Mouse (Mus musculus) CH12.LX (cell line): ENCODE results near the gene Ankrd11. TPM values are rescaled to one million over a fixed set of nuclear protein-coding genes. Genes with fewer than 3 reads are reported as not detected.

Experiments
- DNase-seq: peaks from one replicate; pipeline ENCODE4 v3.0.0-alpha.2; 2013; ENCODE audit errors: extremely low read depth
- H3K27ac ChIP-seq: 2 replicates; pipeline ENCODE4 v1.5.1; 2012; ENCODE audit warnings: low read depth, mild to moderate bottlenecking, control low read depth, moderate library complexity; ENCODE audit not compliant: insufficient read depth
- H3K27me3 ChIP-seq: replicated peaks from 2 replicates; pipeline ENCODE3; 2012; ENCODE audit warnings: inconsistent platforms
- H3K36me3 ChIP-seq, 2 experiments: replicated peaks in 1 of 2; 2 replicates each; pipeline versions ENCODE3 to v1.6.1; 2012; ENCODE audit warnings: inconsistent platforms in 1 of 2, low read length in 1 of 2, mild to moderate bottlenecking in 1 of 2, mixed read lengths in 1 of 2, moderate library complexity in 1 of 2; ENCODE audit not compliant: control insufficient read depth in 1 of 2, insufficient read depth in 1 of 2
- H3K4me1 ChIP-seq, 2 experiments: 2 replicates each; pipeline ENCODE4 v1.6.1; 2012; ENCODE audit warnings: inconsistent platforms in 1 of 2, moderate library complexity in 1 of 2; ENCODE audit not compliant: insufficient read depth in 2 of 2, control insufficient read depth in 1 of 2
- H3K4me2 ChIP-seq: 2 replicates; pipeline ENCODE4 v1.6.1; 2012; ENCODE audit warnings: low read depth, mild to moderate bottlenecking, control low read depth; ENCODE audit not compliant: poor library complexity, insufficient read depth, severe bottlenecking
- H3K4me3 ChIP-seq, 3 experiments: fragments of 150-350 bp in 1 of 3; sonication (generic) in 1 of 3; replicated peaks in 1 of 3; 2 replicates each; pipeline versions ENCODE3 to v1.5.1; 2011 to 2012; ENCODE audit warnings: low read depth in 2 of 3, low read length in 2 of 3, mild to moderate bottlenecking in 2 of 3, moderate library complexity in 2 of 3, control low read depth in 1 of 3, improper control_type of control experiment in 1 of 3, inconsistent platforms in 1 of 3, mixed read lengths in 1 of 3; ENCODE audit not compliant: poor library complexity in 1 of 3
- H3K79me2 ChIP-seq: replicated peaks from 2 replicates; pipeline ENCODE4 v1.6.1; 2012; ENCODE audit warnings: mild to moderate bottlenecking, moderate library complexity; ENCODE audit not compliant: control insufficient read depth, poor library complexity, insufficient read depth, severe bottlenecking; ENCODE audit errors: extremely low read depth
- H3K9ac ChIP-seq: 2 replicates; pipeline ENCODE4 v1.6.1; 2012; ENCODE audit warnings: low read depth, mild to moderate bottlenecking, control low read depth, moderate library complexity; ENCODE audit not compliant: insufficient read depth
- H3K9me3 ChIP-seq: replicated peaks from 2 replicates; pipeline ENCODE3; 2012; ENCODE audit warnings: low read length, inconsistent platforms, mixed read lengths
- BHLHE40 ChIP-seq: IDR thresholded peaks from 2 replicates; pipeline ENCODE4 v1.6.1; 2011; ENCODE audit warnings: mild to moderate bottlenecking, low read depth, low read length, improper control_type of control experiment
- CHD1 ChIP-seq: IDR thresholded peaks from 2 replicates; pipeline ENCODE4 v1.6.1; 2012; ENCODE audit warnings: low read depth, low read length, improper control_type of control experiment, inconsistent platforms
- CHD2 ChIP-seq: IDR thresholded peaks from 2 replicates; pipeline ENCODE4 v1.6.1; 2011; ENCODE audit warnings: low read length, improper control_type of control experiment
- CTCF ChIP-seq, 2 experiments: IDR thresholded peaks in 1 of 2; conservative IDR thresholded peaks in 1 of 2; 2 replicates each; pipeline ENCODE4 v1.5.1; 2011 to 2012; ENCODE audit warnings: low read depth in 2 of 2, low read length in 2 of 2, improper control_type of control experiment in 1 of 2, inconsistent platforms in 1 of 2, mild to moderate bottlenecking in 1 of 2, moderate library complexity in 1 of 2
- E2F4 ChIP-seq: IDR thresholded peaks from 2 replicates; pipeline ENCODE4 v1.6.1; 2011; ENCODE audit warnings: low read depth, low read length, improper control_type of control experiment; ENCODE audit not compliant: insufficient replicate concordance
- ELF1 ChIP-seq: IDR thresholded peaks from 2 replicates; pipeline ENCODE4 v1.6.1; 2014; ENCODE audit warnings: low read depth, mild to moderate bottlenecking, inconsistent platforms, low read length, improper control_type of control experiment
- EP300 ChIP-seq: IDR thresholded peaks from 2 replicates; pipeline ENCODE4 v1.6.1; 2011; ENCODE audit warnings: low read length, improper control_type of control experiment
- ETS1 ChIP-seq: conservative IDR thresholded peaks from 2 replicates; pipeline ENCODE4 v1.6.1; 2012; ENCODE audit warnings: low read depth, mild to moderate bottlenecking, inconsistent platforms, low read length, improper control_type of control experiment, moderate library complexity
- GABPA ChIP-seq: IDR thresholded peaks from 2 replicates; pipeline ENCODE4 v1.6.1; 2012; ENCODE audit warnings: low read depth, low read length, improper control_type of control experiment, inconsistent platforms; ENCODE audit not compliant: insufficient replicate concordance
- HCFC1 ChIP-seq: IDR thresholded peaks from 2 replicates; pipeline ENCODE4 v1.6.1; 2012; ENCODE audit warnings: low read depth, mild to moderate bottlenecking, inconsistent platforms, low read length, improper control_type of control experiment
- IRF4 ChIP-seq: IDR thresholded peaks from 2 replicates; pipeline ENCODE4 v1.6.1; 2014; ENCODE audit warnings: low read depth, mild to moderate bottlenecking, inconsistent platforms, low read length, improper control_type of control experiment
- JUN ChIP-seq: IDR thresholded peaks from 2 replicates; pipeline ENCODE4 v1.6.1; 2011; ENCODE audit warnings: low read depth, mild to moderate bottlenecking, low read length, improper control_type of control experiment, moderate library complexity; ENCODE audit not compliant: insufficient read depth
- JUND ChIP-seq: conservative IDR thresholded peaks from 2 replicates; pipeline ENCODE4 v1.6.1; 2011; ENCODE audit warnings: low read depth, low read length, improper control_type of control experiment
- KAT2A ChIP-seq: IDR thresholded peaks from 2 replicates; pipeline ENCODE4 v1.6.1; 2012; ENCODE audit warnings: low read length, improper control_type of control experiment, inconsistent platforms; ENCODE audit not compliant: insufficient replicate concordance
- MAFK ChIP-seq: IDR thresholded peaks from 2 replicates; pipeline ENCODE4 v1.6.1; 2011; ENCODE audit warnings: low read length, improper control_type of control experiment; ENCODE audit not compliant: insufficient replicate concordance
- MAX ChIP-seq: IDR thresholded peaks from 2 replicates; pipeline ENCODE4 v1.6.1; 2011; ENCODE audit warnings: low read length, improper control_type of control experiment
- MAZ ChIP-seq: IDR thresholded peaks from 2 replicates; pipeline ENCODE4 v1.6.1; 2012; ENCODE audit warnings: low read depth, mild to moderate bottlenecking, inconsistent platforms, low read length, improper control_type of control experiment, moderate library complexity
- MEF2A ChIP-seq: IDR thresholded peaks from 2 replicates; pipeline ENCODE4 v1.6.1; 2014; ENCODE audit warnings: low read depth, mild to moderate bottlenecking, inconsistent platforms, low read length, improper control_type of control experiment, borderline replicate concordance
- MXI1 ChIP-seq: IDR thresholded peaks from 2 replicates; pipeline ENCODE4 v1.6.1; 2011; ENCODE audit warnings: mild to moderate bottlenecking, low read depth, low read length, improper control_type of control experiment
- MYC ChIP-seq: IDR thresholded peaks from 2 replicates; pipeline ENCODE4 v1.6.1; 2011; ENCODE audit warnings: low read depth, mild to moderate bottlenecking, improper control_type of control experiment, low read length
- NELFE ChIP-seq: IDR thresholded peaks from 2 replicates; pipeline ENCODE4 v1.6.1; 2011; ENCODE audit warnings: low read depth, low read length, improper control_type of control experiment
- NRF1 ChIP-seq: IDR thresholded peaks from 2 replicates; pipeline ENCODE4 v1.6.1; 2014; ENCODE audit warnings: low read depth, mild to moderate bottlenecking, inconsistent platforms, low read length, improper control_type of control experiment, moderate library complexity
- PAX5 ChIP-seq: IDR thresholded peaks from 2 replicates; pipeline ENCODE4 v1.6.1; 2012; ENCODE audit warnings: low read length, inconsistent platforms, mixed read lengths
- POLR2A ChIP-seq: IDR thresholded peaks from 2 replicates; pipeline ENCODE4 v1.6.1; 2011; ENCODE audit warnings: low read depth, mild to moderate bottlenecking, improper control_type of control experiment, low read length
- POLR2AphosphoS2 ChIP-seq: IDR thresholded peaks from 2 replicates; pipeline ENCODE4 v1.6.1; 2011; ENCODE audit warnings: low read depth, low read length, improper control_type of control experiment
- RAD21 ChIP-seq: IDR thresholded peaks from 2 replicates; pipeline ENCODE4 v1.6.1; 2011; ENCODE audit warnings: low read depth, mild to moderate bottlenecking, low read length, improper control_type of control experiment, moderate library complexity
- SIN3A ChIP-seq: IDR thresholded peaks from 2 replicates; pipeline ENCODE4 v1.6.1; 2012; ENCODE audit warnings: low read length, improper control_type of control experiment, inconsistent platforms
- SMC3 ChIP-seq: IDR thresholded peaks from 2 replicates; pipeline ENCODE4 v1.6.1; 2011; ENCODE audit warnings: low read depth, low read length, improper control_type of control experiment
- TBP ChIP-seq: conservative IDR thresholded peaks from 2 replicates; pipeline ENCODE4 v1.6.1; 2011; ENCODE audit warnings: low read depth, low read length, improper control_type of control experiment
- TCF12 ChIP-seq: IDR thresholded peaks from 2 replicates; pipeline ENCODE4 v1.6.1; 2014; ENCODE audit warnings: low read depth, mild to moderate bottlenecking, inconsistent platforms, low read length, improper control_type of control experiment
- UBTF ChIP-seq: IDR thresholded peaks from 2 replicates; pipeline ENCODE4 v1.6.1; 2012; ENCODE audit warnings: low read depth, mild to moderate bottlenecking, inconsistent platforms, low read length, improper control_type of control experiment, moderate library complexity
- USF1 ChIP-seq: IDR thresholded peaks from 2 replicates; pipeline ENCODE4 v1.6.1; 2014; ENCODE audit warnings: low read depth, mild to moderate bottlenecking, inconsistent platforms, low read length, improper control_type of control experiment
- USF2 ChIP-seq: conservative IDR thresholded peaks from 2 replicates; pipeline ENCODE4 v1.6.1; 2011; ENCODE audit warnings: low read depth, low read length, improper control_type of control experiment
- ZKSCAN1 ChIP-seq: IDR thresholded peaks from 2 replicates; pipeline ENCODE4 v1.6.1; 2012; ENCODE audit warnings: low read depth, inconsistent platforms, low read length, improper control_type of control experiment, borderline replicate concordance
- ZMIZ1 ChIP-seq: IDR thresholded peaks from 2 replicates; pipeline ENCODE4 v1.6.1; 2012; ENCODE audit warnings: low read depth, mild to moderate bottlenecking, inconsistent platforms, low read length, improper control_type of control experiment
- ZNF384 ChIP-seq: IDR thresholded peaks from 2 replicates; pipeline ENCODE4 v1.6.1; 2012; ENCODE audit warnings: low read depth, low read length, improper control_type of control experiment, inconsistent platforms
- dilution Hi-C: fragments of 300-500 bp; cut with MboI; formaldehyde crosslinking; loops from 2 replicates; pipeline ENCODE4 v1.14.3; 2020; ENCODE audit warnings: low sequenced_read_pairs; ENCODE audit not compliant: extremely low pct_unique_long_range_greater_than_20kb, extremely low pct_ligation_motif_present
- in situ Hi-C: fragments of 300-500 bp; cut with MboI; formaldehyde crosslinking; loops from 3 replicates; pipeline ENCODE4 v1.14.3; 2019; ENCODE audit warnings: low sequenced_read_pairs, low pct_ligation_motif_present, low pct_unique_long_range_greater_than_20kb, mixed read lengths
- polyA plus RNA-seq: library from polyadenylated mRNA; unstranded; fragments of >175 nt; gene quantifications from 2 replicates; pipeline ENCODE4 v1.2.1, GENCODE M21; 2012; ENCODE audit warnings: low read depth; ENCODE audit not compliant: insufficient read length
- total RNA-seq, 2 experiments: library from RNA; depleted of rRNA; stranded (reverse); fragments of 300-350 nt in 1 of 2; fragments of >200 nt in 1 of 2; gene quantifications; 2 replicates each; pipeline ENCODE4 v1.2.3; 2012 to 2014

The Ankrd11 gene
- total and polyA plus RNA-seq, 3 experiments: 37.4 to 74.9 (median 60.7) TPM

GRCm38 (mm10) chr8:123041008-123041773 is 886 bp downstream of the Ankrd11 start:
- H3K9me3 ChIP-seq: no peaks in the 10 kb centered on the region
- peak; percentile 82 for DNase-seq
- TF ChIP-seq ELF1 (0 out of 2 replicates have a peak, but pooled peaks have one; percentile 26), JUN (no peak), ETS1 (0 out of 2 replicates have a peak, but pooled peaks have one; percentile 13), SMC3 (no peak), ZKSCAN1 (no peak), CHD1 (no peak; the same call in 1 of the 2 replicates), ZMIZ1 (peak; percentile 41; the same call in 1 of the 2 replicates), IRF4 (peak; percentile 60), MEF2A (peak; percentile 14; the same call in 1 of the 2 replicates), MXI1 (peak; percentile 92), BHLHE40 (peak; percentile 39; the same call in 1 of the 2 replicates), SIN3A (peak; percentile 81), JUND (no peak), NRF1 (peak; percentile 64), CTCF (conservative IDR thresholded peaks at IDR 0.05 in 1 of 2, IDR thresholded peaks at IDR 0.05 in 1 of 2; ENCODE audit: low read depth in 2 of 2, low read length in 2 of 2) (no peak), POLR2A (peak; percentile 45), CHD2 (0 out of 2 replicates have a peak, but pooled peaks have one; percentile 12), KAT2A (0 out of 2 replicates have a peak, but pooled peaks have one; percentile 42), MYC (peak; percentile 84; the same call in 1 of the 2 replicates), E2F4 (no peak), MAZ (no peak), RAD21 (no peak), ZNF384 (no peak), MAX (peak; percentile 78; the same call in 1 of the 2 replicates), TBP (0 out of 2 replicates have a peak, but pooled peaks have one; percentile 34), USF2 (no peak), MAFK (no peak), UBTF (no peak), NELFE (peak; percentile 45; the same call in 1 of the 2 replicates), HCFC1 (peak; percentile 62), POLR2AphosphoS2 (no peak), USF1 (no peak), EP300 (no peak), TCF12 (peak; percentile 7; the same call in 1 of the 2 replicates), GABPA (no peak), PAX5 (no peak)
- peak overlapping the region; percentile 99 for H3K9ac ChIP-seq
- peaks cover 72% of the 10 kb centered on the region for H3K79me2 ChIP-seq
- peak overlapping the region; percentile 63 for H3K4me2 ChIP-seq
- no peaks in the 10 kb centered on the region for H3K27me3 ChIP-seq
- H3K27ac ChIP-seq: peak overlapping the region; percentile 86
- peaks cover 6 to 46% of the 10 kb centered on the region in 2 experiments for H3K4me1 ChIP-seq
- in situ Hi-C loops: no loop called here
- peak overlapping the region; percentile 59 to 99 (median 95) for H3K4me3 ChIP-seq
- dilution Hi-C loops: no loop called here
- peaks cover 4 to 29% of the 10 kb centered on the region in 2 experiments for H3K36me3 ChIP-seq
